Mouse (Mus musculus): Measurements from ENCODE around the gene Tspan14. TPM values are rescaled to one million over a fixed set of nuclear protein-coding genes. Genes with fewer than 3 reads are reported as not detected.
A peak's percentile ranks its signal among the peaks of the same experiment; 100 is the strongest.

Tspan14 gene
- polyA plus RNA-seq, 2 experiments: 22.0 to 25.4 TPM

- H3K4me1 ChIP-seq (replicated peaks; ENCODE audit: control insufficient read depth in 2 of 2, insufficient read depth in 2 of 2, low read length in 1 of 2): peaks cover 3 to 12% of the 10 kb centered on the region in 2 experiments
- ATAC-seq (ENCODE audit: insufficient read depth): no peak
- no peak overlapping the region for H3K4me2 ChIP-seq (ENCODE audit: low read depth)
- H3K27me3 ChIP-seq (ENCODE audit: control insufficient read depth, insufficient read depth, low read length): no peaks in the 10 kb centered on the region
- H3K4me3 ChIP-seq (ENCODE audit: insufficient read depth in 1 of 2, low read depth in 2 of 2, low read length in 2 of 2): no peak overlapping the region
- H3K9me3 ChIP-seq (ENCODE audit: control insufficient read depth, low read length): no peaks in the 10 kb centered on the region
- no peak overlapping the region for H3K9ac ChIP-seq (replicated peaks)
- WGBS (ENCODE audit: insufficient replicate concordance): 81% methylated on average over 7 of the region's 7 CpGs
- TF ChIP-seq CTCF (IDR thresholded peaks at IDR 0.05; ENCODE audit: low read depth) (no peak), EP300 (IDR thresholded peaks at IDR 0.05; ENCODE audit: low read depth) (no peak)
- H3K36me3 ChIP-seq (replicated peaks; ENCODE audit: control insufficient read depth, insufficient read depth, low read depth): no peaks in the 10 kb centered on the region
- no peak for DNase-seq (ENCODE audit: low read depth in 3 of 3, low spot score in 3 of 3)
- no peak overlapping the region for H3K27ac ChIP-seq
Measured at GRCm38 (mm10) chr14:40892326-40892825, 74.2 kb downstream of the Tspan14 start.

- ATAC-seq (ENCODE audit: insufficient read depth) (no peak), DNase-seq (ENCODE audit: low read depth in 3 of 3, low spot score in 3 of 3) (no peak)
- TF ChIP-seq EP300 (IDR thresholded peaks at IDR 0.05; ENCODE audit: low read depth) (no peak), CTCF (IDR thresholded peaks at IDR 0.05; ENCODE audit: low read depth) (no peak)
- WGBS (ENCODE audit: insufficient replicate concordance): 80% methylated on average over 4 of the region's 4 CpGs
- Histone ChIP-seq H3K27ac (no peak overlapping the region), H3K4me2 (ENCODE audit: low read depth) (no peak overlapping the region), H3K4me1 (replicated peaks; ENCODE audit: control insufficient read depth in 2 of 2, insufficient read depth in 2 of 2, low read length in 1 of 2) (peaks cover 9 to 13% of the 10 kb centered on the region in 2 experiments), H3K9me3 (ENCODE audit: control insufficient read depth, low read length) (no peaks in the 10 kb centered on the region), H3K27me3 (ENCODE audit: control insufficient read depth, insufficient read depth, low read length) (no peaks in the 10 kb centered on the region), H3K9ac (replicated peaks) (no peak overlapping the region), H3K36me3 (replicated peaks; ENCODE audit: control insufficient read depth, insufficient read depth, low read depth) (no peaks in the 10 kb centered on the region), H3K4me3 (ENCODE audit: insufficient read depth in 1 of 2, low read depth in 2 of 2, low read length in 2 of 2) (no peak overlapping the region)
Measured at GRCm38 (mm10) chr14:40891506-40891905, 75.1 kb downstream of the Tspan14 start.

- Histone ChIP-seq H3K4me2 (ENCODE audit: low read depth) (no peak overlapping the region), H3K36me3 (replicated peaks; ENCODE audit: control insufficient read depth, insufficient read depth, low read depth) (no peaks in the 10 kb centered on the region), H3K4me3 (ENCODE audit: insufficient read depth in 1 of 2, low read depth in 2 of 2, low read length in 2 of 2) (no peak overlapping the region), H3K27ac (no peak overlapping the region), H3K9ac (replicated peaks) (no peak overlapping the region), H3K9me3 (ENCODE audit: control insufficient read depth, low read length) (no peaks in the 10 kb centered on the region), H3K27me3 (ENCODE audit: control insufficient read depth, insufficient read depth, low read length) (no peaks in the 10 kb centered on the region), H3K4me1 (replicated peaks; ENCODE audit: control insufficient read depth in 2 of 2, insufficient read depth in 2 of 2, low read length in 1 of 2) (peaks cover 9 to 24% of the 10 kb centered on the region in 2 experiments)
- DNase-seq (ENCODE audit: low read depth in 3 of 3, low spot score in 3 of 3) (no peak), ATAC-seq (ENCODE audit: insufficient read depth) (no peak)
- WGBS (ENCODE audit: insufficient replicate concordance): 67% methylated on average over 4 of the region's 4 CpGs
- TF ChIP-seq EP300 (IDR thresholded peaks at IDR 0.05; ENCODE audit: low read depth): no peak
- TF ChIP-seq CTCF (IDR thresholded peaks at IDR 0.05; ENCODE audit: low read depth): no peak
Measured at GRCm38 (mm10) chr14:40889704-40890103, 76.9 kb downstream of the Tspan14 start.

- H3K4me2 ChIP-seq (ENCODE audit: low read depth): no peak overlapping the region
- no peak for TF ChIP-seq CTCF (IDR thresholded peaks at IDR 0.05; ENCODE audit: low read depth)
- TF ChIP-seq EP300 (IDR thresholded peaks at IDR 0.05; ENCODE audit: low read depth): no peak
- no peak overlapping the region for H3K4me3 ChIP-seq (ENCODE audit: insufficient read depth in 1 of 2, low read depth in 2 of 2, low read length in 2 of 2)
- no peaks in the 10 kb centered on the region for H3K27me3 ChIP-seq (ENCODE audit: control insufficient read depth, insufficient read depth, low read length)
- H3K9me3 ChIP-seq (ENCODE audit: control insufficient read depth, low read length): no peaks in the 10 kb centered on the region
- H3K36me3 ChIP-seq (replicated peaks; ENCODE audit: control insufficient read depth, insufficient read depth, low read depth): no peaks in the 10 kb centered on the region
- DNase-seq (ENCODE audit: low read depth in 3 of 3, low spot score in 3 of 3) (no peak), ATAC-seq (ENCODE audit: insufficient read depth) (no peak)
- WGBS (ENCODE audit: insufficient replicate concordance): 63% methylated on average over 2 of the region's 2 CpGs
- no peak overlapping the region for H3K9ac ChIP-seq (replicated peaks)
- no peak overlapping the region for H3K27ac ChIP-seq
- H3K4me1 ChIP-seq (replicated peaks; ENCODE audit: control insufficient read depth in 2 of 2, insufficient read depth in 2 of 2, low read length in 1 of 2): peaks cover 9 to 24% of the 10 kb centered on the region in 2 experiments
Measured at GRCm38 (mm10) chr14:40889181-40889580, 77.4 kb downstream of the Tspan14 start.

- no peak overlapping the region for H3K4me2 ChIP-seq (ENCODE audit: low read depth)
- ATAC-seq (ENCODE audit: insufficient read depth) (peak; percentile 76), DNase-seq (ENCODE audit: low read depth in 3 of 3, low spot score in 3 of 3) (peak in 1 of 3 experiments; percentile 28)
- 47% methylated on average over 6 of the region's 6 CpGs for WGBS (ENCODE audit: insufficient replicate concordance)
- no peak overlapping the region for H3K4me3 ChIP-seq (ENCODE audit: insufficient read depth in 1 of 2, low read depth in 2 of 2, low read length in 2 of 2)
- H3K36me3 ChIP-seq (replicated peaks; ENCODE audit: control insufficient read depth, insufficient read depth, low read depth): no peaks in the 10 kb centered on the region
- no peak overlapping the region for H3K27ac ChIP-seq
- H3K27me3 ChIP-seq (ENCODE audit: control insufficient read depth, insufficient read depth, low read length): no peaks in the 10 kb centered on the region
- no peak overlapping the region for H3K9ac ChIP-seq (replicated peaks)
- H3K9me3 ChIP-seq (ENCODE audit: control insufficient read depth, low read length): no peaks in the 10 kb centered on the region
- peaks cover 9 to 18% of the 10 kb centered on the region in 2 experiments for H3K4me1 ChIP-seq (replicated peaks; ENCODE audit: control insufficient read depth in 2 of 2, insufficient read depth in 2 of 2, low read length in 1 of 2)
- peak; percentile 67 for TF ChIP-seq CTCF (IDR thresholded peaks at IDR 0.05; ENCODE audit: low read depth)
- TF ChIP-seq EP300 (IDR thresholded peaks at IDR 0.05; ENCODE audit: low read depth): peak; percentile 72
Measured at GRCm38 (mm10) chr14:40886428-40887202, 80.0 kb downstream of the Tspan14 start.
